Comparison of ENCODE assay signal across 9 mouse cellular contexts in genomic region chr4:134238279-134238651, GRCm38 (mm10). TPM values are rescaled to one million over a fixed set of nuclear protein-coding genes. Genes with fewer than 3 reads are reported as not detected.
DNase-seq lines count a peak whose midpoint lies in the region; ATAC-seq and TF ChIP-seq lines count a peak whose summit lies in the region.
"Had no signal": no experiment of that assay in that cellular context is flagged by ENCODE, and none has a peak within 500 bp of the region (broad histone marks: within the 10 kb centered on the region; RNA-seq: fewer than 3 reads in every experiment).

Gene Cnksr1 (minus strand): TSS chr4:134238399.

- peaks cover 15% of the 10 kb centered on the region for H3K27me3 ChIP-seq in embryonic facial prominence, embryonic 14.5 days (replicated peaks; ENCODE audit: control insufficient read depth, insufficient read depth, low read length)
- H3K27me3 ChIP-seq in heart, embryonic 14.5 days (ENCODE audit: control insufficient read depth, insufficient read depth, low read length) = no peaks in the 10 kb centered on the region; the same call in none of the 2 replicates
- H3K27me3 ChIP-seq in kidney, postnatal 0 days (ENCODE audit: insufficient read depth, low read length) = no peaks in the 10 kb centered on the region

- no peak for TF ChIP-seq CTCF in kidney, postnatal 0 days (IDR thresholded peaks at IDR 0.05; ENCODE audit: low read depth)

- peaks cover 7% of the 10 kb centered on the region for H3K4me1 ChIP-seq in embryonic facial prominence, embryonic 14.5 days (ENCODE audit: control insufficient read depth, insufficient read depth, low read length)
- peaks cover 11 to 12% of the 10 kb centered on the region in 2 experiments; a peak in 3 of 4 replicates for H3K4me1 ChIP-seq in heart, embryonic 14.5 days (ENCODE audit: control insufficient read depth in 2 of 2, insufficient read depth in 2 of 2, low read length in 2 of 2)
- 0 out of 2 replicates have a peak, but pooled peaks cover 3% of the 10 kb centered on the region for H3K4me1 ChIP-seq in kidney, postnatal 0 days (replicated peaks; ENCODE audit: insufficient read depth, low read length)

- peak; percentile 89 for ATAC-seq in embryonic facial prominence, embryonic 14.5 days (ENCODE audit: low read depth)
- ATAC-seq in heart, embryonic 14.5 days (ENCODE audit: insufficient number of reproducible peaks, insufficient read depth, low FRiP score, low read depth) = 0 out of 2 replicates have a peak, but pooled peaks have one; percentile 31
- peak; percentile 94 for ATAC-seq in kidney, postnatal 0 days (replicated peaks; ENCODE audit: low FRiP score, low read depth)

- peak within 1 kb of the TSS; percentile 25 for H3K4me3 ChIP-seq in embryonic facial prominence, embryonic 14.5 days (ENCODE audit: low read depth, low read length)
- H3K4me3 ChIP-seq in heart, embryonic 14.5 days (ENCODE audit: control insufficient read depth in 1 of 2, insufficient read depth in 1 of 2, low read depth in 1 of 2, low read length in 2 of 2) = peak within 1 kb of the TSS; percentile 46 to 47
- H3K4me3 ChIP-seq in kidney, postnatal 0 days (replicated peaks; ENCODE audit: low read depth, low read length) = peak within 1 kb of the TSS; percentile 34
- H3K4me3 ChIP-seq: midbrain, embryonic 12.5 days had no signal

- no peaks in the 10 kb centered on the region for H3K9me3 ChIP-seq in embryonic facial prominence, embryonic 14.5 days (ENCODE audit: control insufficient read depth, low read length)
- no peaks in the 10 kb centered on the region for H3K9me3 ChIP-seq in heart, embryonic 14.5 days (ENCODE audit: control insufficient read depth, low read length)
- no peaks in the 10 kb centered on the region for H3K9me3 ChIP-seq in kidney, postnatal 0 days (replicated peaks; ENCODE audit: low read length)
- H3K9me3 ChIP-seq: midbrain, embryonic 12.5 days had no signal

- WGBS in embryonic facial prominence, embryonic 14.5 days = under 1% methylated on average over 18 of the region's 18 CpGs
- under 1% methylated on average over 18 of the region's 18 CpGs for WGBS in heart, embryonic 14.5 days
- WGBS in kidney, postnatal 0 days = 2% methylated on average over 18 of the region's 18 CpGs

- H3K4me2 ChIP-seq in embryonic facial prominence, embryonic 14.5 days (ENCODE audit: low read depth, low read length) = peak within 1 kb of the TSS; percentile 52
- H3K4me2 ChIP-seq in heart, embryonic 14.5 days (ENCODE audit: low read length) = peak within 1 kb of the TSS; percentile 78
- peak within 1 kb of the TSS; percentile 53 for H3K4me2 ChIP-seq in kidney, postnatal 0 days (ENCODE audit: low read length)
- H3K4me2 ChIP-seq: midbrain, embryonic 12.5 days had no signal

- peak; percentile 61 for DNase-seq in right cerebral cortex, postnatal 4 days
- DNase-seq in right cerebral cortex, adult 18-20 months = no peak
- DNase-seq in embryonic facial prominence, embryonic 14.5 days (ENCODE audit: low spot score) = peak; percentile 79
- DNase-seq in kidney, postnatal 0 days (ENCODE audit: low spot score) = peak; percentile 59
- DNase-seq in lung, postnatal 36 days = peak; percentile 97
- peak; percentile 84 to 92 for DNase-seq in urinary bladder, postnatal 36 days (ENCODE audit: low spot score in 2 of 2)
- DNase-seq in frontal cortex, postnatal 14 days (ENCODE audit: low spot score in 2 of 2) = no peak

- H3K27ac ChIP-seq in embryonic facial prominence, embryonic 14.5 days (replicated peaks; ENCODE audit: low read depth, low read length) = no peak within 1 kb of the TSS
- H3K27ac ChIP-seq in heart, embryonic 14.5 days (replicated peaks in 1 of 2; ENCODE audit: control insufficient read depth in 1 of 2, insufficient read depth in 1 of 2, low read depth in 2 of 2, low read length in 2 of 2) = no peak within 1 kb of the TSS
- peak within 1 kb of the TSS; percentile 68 for H3K27ac ChIP-seq in kidney, postnatal 0 days
- H3K27ac ChIP-seq: midbrain, embryonic 12.5 days had no signal

- H3K36me3 ChIP-seq in embryonic facial prominence, embryonic 14.5 days (ENCODE audit: control insufficient read depth, insufficient read depth, low read length) = no peaks in the 10 kb centered on the region
- H3K36me3 ChIP-seq in heart, embryonic 14.5 days (ENCODE audit: control insufficient read depth, insufficient read depth, low read length) = no peaks in the 10 kb centered on the region
- no peaks in the 10 kb centered on the region for H3K36me3 ChIP-seq in kidney, postnatal 0 days (ENCODE audit: insufficient read depth, low read length)

- peak within 1 kb of the TSS; percentile 30; the same call in 1 of the 2 replicates for H3K9ac ChIP-seq in embryonic facial prominence, embryonic 14.5 days (ENCODE audit: low read depth, low read length)
- peak within 1 kb of the TSS; percentile 48 for H3K9ac ChIP-seq in heart, embryonic 14.5 days (ENCODE audit: low read length)
- peak within 1 kb of the TSS; percentile 50 for H3K9ac ChIP-seq in kidney, postnatal 0 days (ENCODE audit: low read depth, low read length)
- H3K9ac ChIP-seq: midbrain, embryonic 12.5 days had no signal

RNA-seq across cellular contexts. Expression of gene Cnksr1, which starts in this region (rescaled TPM):
- polyA plus RNA-seq in embryonic facial prominence, embryonic 14.5 days (2014; fragmentation: Nextera tagmentation; extraction: Ambion mirVana) = 2.4 and 2.6 TPM in 2 replicates
- polyA plus RNA-seq in heart, embryonic 14.5 days (2014; fragmentation: Nextera tagmentation; extraction: Ambion mirVana) = 0.57 and 0.62 TPM in 2 replicates
- 8.3 and 9.2 TPM in 2 replicates for polyA plus RNA-seq in kidney, postnatal 0 days (2015; fragmentation: Nextera tagmentation; extraction: Ambion mirVana)

Comparison
In these comparisons a context has a peak if more than half of its experiments do, and no peak if none do; other contexts are left out.
1. DNase-seq: peak in right cerebral cortex, postnatal 4 days (single experiment), embryonic facial prominence, embryonic 14.5 days (single experiment), kidney, postnatal 0 days (single experiment), lung, postnatal 36 days (single experiment) and urinary bladder, postnatal 36 days (2 of 2); none in right cerebral cortex, adult 18-20 months (single experiment) and frontal cortex, postnatal 14 days (0 of 2).
2. Peak in ATAC-seq, H3K4me3 ChIP-seq, H3K9ac ChIP-seq and H3K4me2 ChIP-seq in heart, embryonic 14.5 days; RNA of the gene not detected or under 1 TPM.
3. ATAC-seq: peak in every context shown above with its lines; median percentile 94 in kidney, postnatal 0 days; 89 in embryonic facial prominence, embryonic 14.5 days; 31 in heart, embryonic 14.5 days.
4. Peak in every context shown above with its lines, with median percentiles within 50 percentile points of each other: H3K4me2 ChIP-seq, H3K4me3 ChIP-seq and H3K9ac ChIP-seq.